Mouse (Mus musculus): Measurements from ENCODE around the gene Nck2.
"Not testable (repeated sequence)": the region's sequence is repeated elsewhere in the genome, so short reads cannot be mapped to it uniquely, and the experiment has no call there.

Gene Nck2

DNA sequence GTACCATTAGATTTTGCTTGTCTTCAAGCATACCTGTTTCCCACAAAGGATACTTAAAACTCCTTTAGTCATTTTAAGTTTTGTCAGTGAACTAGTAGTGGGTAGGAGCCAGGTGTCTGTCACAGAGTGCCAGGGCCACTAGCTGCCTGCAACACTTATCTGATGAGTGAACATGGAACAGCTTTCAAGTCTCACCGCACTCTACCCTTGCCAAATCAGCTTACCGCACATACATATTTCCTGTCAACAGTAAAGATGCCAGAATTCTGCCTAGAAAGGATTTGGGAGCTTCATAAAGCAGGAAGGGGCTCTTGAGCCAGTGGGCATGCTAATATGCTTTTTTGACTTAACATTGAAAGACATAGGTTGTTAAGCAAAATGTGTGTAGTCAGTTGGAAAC is 94.3 kb downstream of the Nck2 start:
- DNase-seq: no peak

DNA sequence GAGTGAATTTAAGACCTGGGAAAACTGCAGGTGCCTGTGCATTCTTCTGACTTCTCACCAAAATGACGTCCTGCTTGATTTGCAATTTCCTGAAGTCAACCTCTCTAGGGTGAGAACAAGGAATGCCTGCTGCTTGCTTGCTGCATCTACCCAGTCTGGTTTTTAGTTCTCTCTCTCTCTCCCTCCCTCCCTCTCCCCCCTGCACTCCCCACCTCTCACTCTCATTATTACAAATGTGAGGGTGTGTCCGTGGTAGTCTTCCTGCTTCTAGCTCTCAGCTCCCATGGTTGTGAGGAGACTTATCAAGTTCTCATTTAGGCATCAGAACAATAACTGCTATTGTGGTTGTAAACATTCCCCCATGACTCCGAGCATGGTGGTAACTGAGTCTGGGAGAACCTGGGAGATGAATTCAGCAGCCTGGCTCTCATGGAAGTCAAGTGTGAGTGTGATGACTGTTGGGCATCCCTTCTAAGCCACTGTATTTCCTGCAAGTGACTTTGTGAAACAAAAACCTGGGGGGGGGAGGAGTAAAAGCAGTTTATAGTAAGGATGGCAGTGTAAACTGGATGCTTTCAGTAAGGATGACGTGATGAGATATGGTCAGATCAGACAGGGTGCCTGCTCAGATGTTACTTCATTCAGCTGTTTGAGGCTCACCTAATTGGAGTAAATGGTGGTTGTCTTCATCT is 95.5 kb downstream of the Nck2 start:
- no peak for DNase-seq

DNA sequence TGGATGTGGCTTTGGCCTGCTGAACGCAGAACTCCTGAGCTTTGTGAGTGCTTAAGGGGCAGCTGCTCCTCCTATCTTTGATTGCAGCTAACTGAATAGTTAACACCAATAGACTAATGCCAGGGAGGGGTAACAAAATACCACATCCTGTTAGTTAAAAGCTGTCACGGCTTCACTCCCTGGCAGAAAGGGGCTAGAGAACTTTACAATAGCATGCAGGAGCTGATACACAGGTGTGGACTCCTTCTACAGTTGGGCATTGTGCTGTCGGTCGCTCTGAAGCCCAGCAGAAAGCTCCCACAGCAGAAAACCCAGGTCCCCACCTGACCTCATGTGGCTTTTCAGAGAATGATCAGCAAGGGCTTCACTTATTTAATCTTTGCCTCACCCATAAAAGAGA is 98.0 kb downstream of the Nck2 start:
- DNase-seq: no peak

DNA sequence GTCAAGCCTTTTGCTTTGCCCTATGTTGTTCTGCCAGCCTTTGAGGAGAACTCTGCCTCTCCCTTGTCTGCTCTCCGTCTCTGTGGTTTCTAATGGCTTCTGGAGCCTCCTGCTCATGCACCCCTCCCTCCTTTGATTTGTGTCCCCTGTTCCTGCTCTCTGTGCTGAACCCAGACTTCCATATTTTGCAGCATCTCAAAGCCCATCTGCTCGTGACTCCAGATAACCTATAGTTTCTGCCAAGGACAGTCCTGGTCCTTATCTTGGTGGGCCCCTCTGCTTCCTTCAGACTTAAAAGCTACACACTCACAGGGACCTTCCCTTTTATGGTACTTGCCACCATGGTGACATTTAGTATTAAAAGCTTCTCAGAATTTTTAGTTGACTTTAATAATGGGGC is 103.3 kb downstream of the Nck2 start:
- DNase-seq: no peak

DNA sequence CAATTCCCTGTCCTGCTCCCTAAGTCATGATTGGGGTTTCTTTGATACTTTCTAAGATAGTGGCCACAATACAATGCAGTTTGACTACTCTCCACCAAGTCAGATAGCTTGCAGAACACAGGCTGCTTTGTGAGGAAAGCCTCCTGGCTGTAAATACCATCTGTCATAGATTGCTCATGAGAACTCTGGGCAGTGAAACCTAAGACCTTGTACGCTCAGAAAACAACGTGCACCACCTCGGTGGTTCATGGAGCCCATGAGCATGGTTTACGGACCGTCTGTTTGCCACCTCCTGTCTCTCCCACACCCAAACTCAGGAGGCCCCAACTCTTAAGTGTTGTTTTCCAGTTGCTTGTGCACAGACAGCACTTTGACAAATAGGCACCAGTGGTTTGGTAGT is 104.4 kb downstream of the Nck2 start:
- DNase-seq: no peak

DNA sequence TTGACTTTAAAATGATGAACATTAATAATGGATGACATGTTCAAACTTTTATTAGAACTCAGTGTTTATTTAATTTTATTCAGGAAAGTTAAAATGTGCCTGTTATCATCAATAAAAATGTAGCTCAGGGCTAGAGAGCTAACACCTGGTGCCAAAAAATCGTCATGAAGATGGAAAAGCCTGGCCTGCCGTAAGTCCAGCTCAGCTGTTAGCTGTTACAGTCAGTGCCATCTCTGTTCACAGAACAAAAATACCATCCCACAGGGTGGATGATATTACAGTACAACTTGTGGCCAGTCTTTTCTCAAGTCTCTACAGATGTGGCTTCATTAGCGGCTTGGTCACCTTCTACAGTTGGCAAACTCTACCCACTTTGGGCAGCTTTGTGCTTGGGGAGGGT is 106.1 kb downstream of the Nck2 start:
- DNase-seq: no peak

DNA sequence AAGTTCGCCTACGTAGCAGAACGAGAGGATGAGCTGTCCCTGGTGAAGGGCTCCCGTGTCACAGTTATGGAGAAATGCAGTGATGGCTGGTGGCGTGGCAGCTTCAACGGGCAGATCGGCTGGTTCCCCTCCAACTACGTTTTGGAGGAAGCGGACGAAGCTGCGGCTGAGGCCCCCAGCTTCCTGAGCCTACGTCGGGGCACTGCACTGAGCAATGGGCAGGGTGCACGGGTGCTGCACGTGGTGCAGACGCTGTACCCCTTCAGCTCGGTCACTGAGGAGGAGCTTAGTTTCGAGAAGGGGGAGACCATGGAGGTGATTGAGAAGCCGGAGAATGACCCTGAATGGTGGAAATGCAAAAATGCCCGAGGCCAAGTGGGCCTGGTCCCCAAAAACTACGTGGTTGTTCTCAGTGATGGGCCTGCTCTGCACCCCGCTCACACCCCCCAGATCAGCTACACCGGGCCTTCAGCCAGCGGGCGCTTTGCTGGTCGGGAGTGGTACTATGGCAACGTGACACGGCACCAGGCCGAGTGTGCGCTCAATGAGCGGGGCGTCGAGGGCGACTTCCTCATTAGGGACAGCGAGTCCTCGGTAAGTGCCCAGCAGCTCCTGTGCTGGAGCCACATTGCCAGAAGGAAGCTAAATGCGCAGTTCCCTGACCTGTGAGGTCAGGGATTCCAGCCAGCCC is 109.8 kb downstream of the Nck2 start:
- DNase-seq: not testable (repeated sequence)

DNA sequence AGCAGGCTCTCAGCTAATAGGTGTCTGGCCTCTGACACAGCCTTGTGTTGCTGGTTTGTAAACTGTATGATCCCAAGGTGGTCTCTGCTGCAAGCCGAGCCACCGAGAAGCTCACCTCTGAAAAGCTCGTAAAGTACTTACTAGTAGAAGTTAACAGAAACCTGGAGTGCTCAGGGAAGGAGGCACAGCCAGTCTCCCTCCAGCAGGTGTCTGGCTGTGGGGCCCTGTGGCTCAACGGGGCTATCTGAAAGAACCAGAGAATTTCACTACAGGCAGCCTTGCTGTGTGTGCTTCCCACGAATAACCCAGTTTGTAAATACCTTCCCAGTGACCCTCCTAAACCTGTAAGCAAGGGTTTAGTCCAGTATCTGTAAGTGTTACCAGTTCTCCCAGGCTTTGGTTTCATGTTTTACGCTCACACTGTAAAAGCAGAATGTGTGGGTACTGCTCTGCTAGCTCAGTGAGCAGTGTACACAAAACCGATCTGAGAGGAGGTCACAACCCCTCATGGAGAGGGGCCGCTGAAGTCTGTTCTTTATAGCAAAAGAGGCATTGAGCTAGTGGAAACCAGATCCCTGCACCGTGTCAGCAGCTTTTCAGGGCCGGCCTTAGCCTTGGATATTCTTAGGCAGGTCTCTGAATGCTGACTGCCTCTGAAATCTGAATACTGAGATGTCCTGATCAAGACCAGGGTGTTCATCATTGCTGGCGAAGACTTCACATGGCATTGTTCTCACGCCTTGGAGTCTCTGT is 111.0 kb downstream of the Nck2 start:
- DNase-seq: no peak

DNA sequence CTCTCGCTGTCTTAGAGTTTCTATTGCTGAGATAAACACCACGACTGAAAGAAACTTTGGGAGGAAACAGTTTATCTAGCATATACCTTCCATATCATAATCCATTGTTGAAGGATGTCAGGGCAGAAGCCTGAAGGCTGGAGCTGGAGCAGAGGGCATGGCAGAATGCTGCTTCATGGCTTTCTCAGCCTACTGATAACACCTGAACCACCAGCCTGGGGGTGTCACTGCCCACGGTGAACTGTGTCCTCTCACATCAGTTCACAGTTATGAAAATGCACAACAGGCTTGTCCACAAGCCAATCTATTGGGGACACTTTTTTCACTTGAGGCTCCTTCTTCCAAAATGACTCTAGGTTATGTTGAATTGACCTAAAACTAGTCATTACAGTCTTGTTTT is 114.0 kb downstream of the Nck2 start:
- DNase-seq: no peak

DNA sequence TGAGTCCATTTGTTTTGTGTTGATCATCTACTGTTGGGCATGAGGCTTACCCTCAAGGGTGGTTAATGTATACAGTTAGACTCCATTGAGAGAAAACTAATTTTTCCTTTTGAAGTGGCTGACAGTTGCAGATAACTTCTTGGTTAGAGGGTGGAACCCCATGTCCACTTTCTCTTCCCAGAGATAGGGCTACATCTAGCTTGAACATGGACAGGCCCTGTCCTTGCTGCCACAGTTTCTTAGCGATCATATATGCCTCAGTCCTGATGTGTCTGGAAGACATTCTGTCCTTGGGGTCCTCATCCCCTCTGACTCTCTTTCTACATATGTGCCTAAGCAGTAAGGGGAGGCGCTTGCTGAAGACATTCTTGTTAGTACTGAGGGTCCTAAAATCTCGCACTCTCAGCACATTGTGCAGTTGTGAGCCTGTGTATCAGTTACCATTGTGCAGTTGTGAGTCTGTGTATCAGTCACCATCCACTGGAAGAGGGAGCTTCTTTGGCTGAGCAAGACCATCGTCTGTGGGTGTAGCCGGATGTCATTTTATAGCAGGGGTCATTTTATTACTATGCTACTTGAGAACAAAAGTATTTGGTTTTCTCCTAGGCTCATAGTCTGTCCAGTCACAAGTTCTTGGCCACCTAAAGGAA is 114.8 kb downstream of the Nck2 start:
- no peak for DNase-seq

DNA sequence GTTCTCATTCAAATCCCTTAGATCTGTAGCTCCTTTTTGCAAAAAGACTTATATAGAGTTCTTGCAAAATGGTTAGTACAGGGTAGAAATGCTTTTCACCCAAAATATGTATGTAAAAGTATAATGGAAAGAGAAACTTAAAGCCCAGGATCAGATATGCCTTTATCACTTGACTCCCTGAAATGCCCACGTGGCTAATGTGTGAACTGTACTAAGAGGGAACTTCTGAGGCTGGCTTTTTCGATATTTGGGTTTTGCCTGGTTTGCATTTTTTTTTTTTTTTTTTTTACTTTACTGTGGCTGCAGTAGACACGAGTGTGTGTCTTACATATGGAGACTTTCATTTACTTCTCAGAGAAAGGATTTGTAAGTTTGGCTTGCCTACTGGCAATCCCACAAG is 116.7 kb downstream of the Nck2 start:
- no peak for DNase-seq

DNA sequence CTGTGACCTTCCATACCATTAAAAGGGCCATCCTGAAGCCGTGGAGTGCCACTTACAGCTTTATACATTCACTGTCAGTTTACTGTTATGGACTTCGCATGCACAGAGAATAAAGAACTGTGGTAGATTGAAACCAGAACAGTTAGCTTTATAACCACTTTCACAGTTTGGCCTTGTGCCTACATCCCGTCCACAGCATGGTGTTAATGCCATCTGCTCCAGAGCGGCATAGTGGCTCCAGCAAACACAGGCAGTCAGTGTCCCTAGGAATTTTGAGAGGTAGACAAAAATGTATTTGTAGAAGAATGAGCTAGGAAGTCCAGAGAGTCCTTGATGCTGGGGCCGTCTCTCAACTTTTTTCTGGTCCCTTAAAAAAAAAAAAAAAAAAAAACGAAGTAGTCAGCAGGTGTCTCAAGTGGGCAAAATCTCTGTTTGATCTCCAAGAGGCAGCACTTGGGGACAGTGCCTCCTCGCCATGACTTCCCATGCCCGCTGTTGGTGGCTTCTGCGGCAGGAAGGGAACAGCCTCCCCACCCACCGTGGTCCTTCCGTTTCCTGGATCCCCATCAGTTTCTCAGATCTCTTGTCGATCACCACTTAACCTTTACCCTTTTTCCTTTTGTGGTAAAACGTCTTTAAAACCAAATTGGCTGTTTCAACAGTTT is 117.8 kb downstream of the Nck2 start:
- peak; percentile 92 for DNase-seq

DNA sequence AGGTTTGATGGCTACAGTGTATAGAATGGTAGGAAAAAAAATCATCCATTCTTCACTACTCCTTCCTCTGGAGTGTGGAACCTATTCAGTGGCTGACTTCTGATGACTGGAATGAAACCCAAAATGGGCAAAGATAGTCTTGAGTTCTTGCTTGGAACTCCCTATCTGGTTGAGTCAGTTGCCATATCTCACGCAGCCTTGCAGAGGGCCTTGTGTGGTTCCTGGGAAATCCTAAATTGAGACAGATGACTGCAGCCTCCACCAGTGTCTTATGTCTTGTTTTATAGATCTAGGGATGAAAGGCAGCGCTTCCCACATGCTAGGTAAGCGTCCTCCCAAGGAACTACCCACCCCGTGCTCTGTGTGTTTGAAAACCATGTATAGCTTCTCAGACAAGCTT is 120.9 kb downstream of the Nck2 start:
- no peak for DNase-seq

DNA sequence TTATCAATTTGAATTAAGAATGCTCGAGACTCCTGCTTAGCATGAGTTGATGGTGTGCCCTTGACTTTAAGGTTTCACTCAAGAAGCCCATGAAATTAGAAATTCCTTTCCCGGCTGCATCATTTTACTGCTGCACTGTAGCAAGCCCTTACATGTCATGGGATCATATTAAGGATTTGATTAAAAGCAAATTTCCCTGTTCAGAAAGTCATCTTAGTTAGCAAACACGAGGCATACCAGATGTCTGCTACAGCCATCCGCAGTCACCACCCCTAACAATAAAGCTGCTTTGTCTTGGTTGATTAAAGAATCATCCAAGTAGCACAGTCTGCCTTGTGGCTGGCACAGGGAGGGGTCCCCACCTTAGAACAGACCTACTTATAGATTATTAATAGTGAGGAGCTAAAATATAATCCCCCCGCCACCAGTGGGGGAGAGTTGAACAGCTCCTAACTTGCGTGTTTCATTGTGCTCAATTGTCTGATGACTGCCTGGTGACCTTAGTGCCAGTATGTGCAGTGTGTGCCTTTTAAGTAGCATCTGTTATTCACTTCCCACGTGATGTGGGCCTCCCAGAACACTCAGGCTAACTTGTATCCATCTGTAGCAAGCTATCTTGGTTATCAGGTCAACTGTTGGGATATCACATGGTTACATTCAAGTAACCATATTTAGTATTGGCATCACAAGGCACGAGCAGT is 122.4 kb downstream of the Nck2 start:
- no peak for DNase-seq

DNA sequence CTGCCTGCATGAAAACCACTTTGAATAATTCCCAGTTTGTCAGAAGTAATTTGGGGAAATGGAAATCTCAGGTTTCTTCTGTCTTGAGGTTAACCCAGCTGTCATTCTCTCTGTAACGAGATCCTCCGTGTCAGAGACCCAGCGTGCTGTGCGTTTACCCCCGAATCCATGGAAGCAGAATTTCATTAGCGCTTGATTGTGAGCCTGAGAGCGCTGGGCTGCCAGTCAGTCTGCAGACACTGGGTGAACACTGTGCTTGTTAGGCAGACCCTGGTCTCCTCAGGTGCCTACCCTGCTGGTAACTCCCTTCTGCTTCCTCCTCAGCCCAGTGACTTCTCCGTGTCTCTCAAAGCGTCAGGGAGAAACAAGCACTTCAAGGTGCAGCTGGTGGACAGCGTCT is 124.4 kb downstream of the Nck2 start:
- no peak for DNase-seq

DNA sequence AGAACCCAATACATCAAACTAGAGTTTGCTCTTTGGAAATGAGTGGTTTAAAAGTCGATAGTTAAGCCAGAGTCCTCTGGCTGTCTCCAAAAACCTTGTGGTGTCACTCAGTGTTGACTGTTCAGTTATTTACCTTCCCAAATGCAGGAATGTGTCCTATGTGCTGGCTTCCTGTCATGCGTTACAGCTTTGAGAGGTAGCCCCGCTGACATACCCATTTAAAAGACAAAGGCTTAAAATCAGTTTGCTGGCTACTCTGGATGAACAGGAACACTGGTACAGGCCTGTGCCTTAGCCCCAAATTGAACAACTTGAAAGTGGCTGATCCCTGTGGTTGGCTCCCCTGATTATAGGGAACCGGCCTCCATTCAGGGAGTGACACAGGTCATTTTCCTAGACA is 126.7 kb downstream of the Nck2 start:
- DNase-seq: no peak

DNA sequence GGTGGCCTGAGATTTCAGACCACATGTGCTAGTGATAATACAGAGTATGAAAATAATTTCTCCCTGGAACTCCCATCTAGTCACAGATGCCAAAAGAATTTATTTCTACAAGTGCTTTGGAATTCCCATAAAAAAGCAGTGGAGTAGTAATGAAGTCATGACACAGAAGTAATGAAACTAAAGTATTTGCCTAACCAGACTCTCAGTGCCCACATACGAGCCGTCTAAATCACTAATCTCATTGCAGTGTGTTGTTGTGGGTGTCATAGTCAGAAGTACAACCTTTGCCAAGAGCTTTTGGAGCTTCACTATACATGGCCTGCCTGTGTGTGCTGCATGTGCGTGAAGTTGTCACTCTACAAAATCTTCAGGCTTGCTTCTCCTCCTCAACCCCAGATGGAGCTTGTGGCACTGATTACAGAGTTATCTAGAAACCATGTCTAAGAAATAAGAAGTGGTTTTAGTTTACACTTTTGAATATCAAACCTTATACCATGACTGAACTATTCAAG is 130.5 kb downstream of the Nck2 start:
- no peak for DNase-seq

DNA sequence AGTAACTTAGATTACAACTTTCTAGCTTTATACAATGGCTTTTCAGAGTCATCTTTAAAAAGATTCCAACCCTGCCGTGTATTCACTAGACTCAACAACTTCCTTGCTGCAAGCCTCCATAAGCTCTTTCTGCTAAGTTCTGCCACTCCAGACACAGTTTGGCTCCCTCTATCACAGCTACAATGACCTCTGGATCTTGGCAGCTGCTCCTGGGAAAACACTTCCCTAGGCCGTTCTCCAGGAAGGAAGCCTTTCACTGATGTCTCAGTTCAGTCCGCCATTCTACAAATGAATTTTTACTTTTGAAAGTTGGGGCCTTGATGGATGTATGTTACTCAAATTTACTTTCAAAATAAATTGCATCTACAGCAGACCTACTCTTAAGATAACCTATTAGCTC is 133.0 kb downstream of the Nck2 start:
- DNase-seq: no peak

DNA sequence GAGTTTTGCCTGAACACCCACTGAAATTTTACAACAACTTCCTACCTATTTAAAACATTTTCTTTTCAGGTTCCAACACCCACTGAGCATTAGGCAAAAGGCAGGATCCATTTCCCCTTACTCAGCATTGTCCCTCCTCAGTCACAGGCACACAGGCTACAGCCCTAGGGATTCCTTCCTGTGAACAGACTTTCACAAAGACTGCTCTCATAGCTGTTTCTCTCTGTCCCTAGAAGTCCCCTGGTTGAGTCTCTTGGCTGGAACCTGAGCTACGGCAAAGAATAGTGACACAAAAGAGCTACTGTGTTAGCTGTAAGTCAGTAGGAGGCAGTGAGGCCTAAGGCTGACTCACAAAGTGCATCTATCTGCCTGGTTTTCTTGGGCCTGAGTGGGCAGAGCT is 139.2 kb downstream of the Nck2 start:
- DNase-seq: no peak

DNA sequence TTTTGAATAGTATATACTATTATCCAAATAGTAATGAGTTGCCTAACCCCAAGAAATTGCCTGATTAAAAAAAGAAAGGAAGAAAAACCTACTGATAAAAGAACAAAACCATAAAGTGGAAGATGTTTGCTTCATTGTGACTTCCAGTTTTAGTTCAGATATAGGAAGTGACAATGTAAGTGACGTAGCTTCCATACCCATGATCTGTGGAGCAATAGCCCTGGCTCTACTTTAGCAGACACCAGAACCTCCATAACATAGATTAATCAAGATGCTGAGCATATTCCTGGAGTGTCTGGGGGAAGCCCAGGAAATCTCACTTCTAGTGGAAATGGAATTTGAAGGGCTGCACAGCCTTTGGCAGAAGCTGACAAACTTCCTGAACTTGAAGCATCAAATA is 144.6 kb downstream of the Nck2 start:
- no peak for DNase-seq

DNA sequence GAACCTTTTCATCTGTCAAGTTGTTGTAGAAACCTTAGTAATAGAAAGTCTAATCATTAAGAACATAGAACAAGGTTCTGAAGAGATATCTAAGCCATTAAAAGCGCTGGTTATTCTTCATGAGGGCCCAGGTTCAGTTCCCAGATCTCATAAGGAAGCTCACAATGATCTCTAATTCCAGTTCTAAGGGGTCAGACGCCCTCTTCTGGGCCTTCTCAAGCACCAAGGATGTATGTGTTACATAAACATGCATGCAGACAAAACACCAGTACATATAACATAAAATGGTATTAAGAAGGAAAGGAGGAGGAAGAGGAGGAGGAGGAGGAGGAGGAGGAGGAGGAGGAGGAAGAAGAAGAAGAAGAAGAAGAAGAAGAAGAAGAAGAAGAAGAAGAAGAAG is 145.5 kb downstream of the Nck2 start:
- DNase-seq: no peak

DNA sequence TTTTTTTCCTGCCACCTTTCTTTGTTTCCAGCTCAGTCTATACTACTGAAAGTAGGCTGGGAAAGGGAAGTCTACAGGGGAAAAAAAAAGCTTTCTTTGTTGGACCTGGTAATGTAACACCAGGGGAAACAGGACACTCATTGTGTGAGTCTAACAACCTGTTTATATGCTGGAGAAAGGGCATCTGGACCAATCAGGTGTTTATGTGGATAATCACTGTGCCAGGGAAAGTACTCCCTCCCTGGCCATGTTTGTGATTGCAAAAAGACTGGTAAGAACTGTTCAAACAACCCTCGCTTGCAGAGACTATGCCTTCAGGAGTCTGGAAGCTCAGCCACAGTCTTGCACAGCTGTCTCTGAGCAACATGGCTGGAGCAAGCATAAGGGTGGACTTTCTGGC is 146.3 kb downstream of the Nck2 start:
- DNase-seq: no peak
